Mouse (Mus musculus) forebrain, embryonic 11.5 days (tissue): ENCODE data around the gene Selenov. TPM values are rescaled to one million over a fixed set of nuclear protein-coding genes. Genes with fewer than 3 reads are reported as not detected.

Experiments
- ATAC-seq: fragments of 200-750 bp; cut with Nextera tagmentation; replicated peaks from 2 replicates; pipeline ENCODE4 v1.8.0; 2017; ENCODE audit warnings: moderate TSS enrichment; ENCODE audit not compliant: low FRiP score
- DNase-seq: peaks from one replicate; pipeline ENCODE4 v3.0.0-alpha.2; 2017; ENCODE audit warnings: low spot score
- H3K27ac ChIP-seq: fragments of 300-500 bp; sonication (generic); 2 replicates; pipeline ENCODE4 v1.5.1; 2014; ENCODE audit warnings: low read depth, low read length
- H3K27me3 ChIP-seq: fragments of 300-500 bp; sonication (generic); 2 replicates; pipeline ENCODE4 v1.6.1; 2014; ENCODE audit warnings: mild to moderate bottlenecking, low read length, mixed read lengths; ENCODE audit not compliant: control insufficient read depth, insufficient read depth
- H3K36me3 ChIP-seq: fragments of 300-500 bp; sonication (generic); 2 replicates; pipeline ENCODE4 v1.6.1; 2014; ENCODE audit warnings: mild to moderate bottlenecking, low read length, moderate library complexity, mixed read lengths; ENCODE audit not compliant: control insufficient read depth, insufficient read depth
- H3K4me1 ChIP-seq: fragments of 300-500 bp; sonication (generic); replicated peaks from 2 replicates; pipeline ENCODE4 v1.6.1; 2014; ENCODE audit warnings: low read length, mixed read lengths; ENCODE audit not compliant: control insufficient read depth, insufficient read depth
- H3K4me2 ChIP-seq: fragments of 300-500 bp; sonication (generic); 2 replicates; pipeline ENCODE4 v1.6.1; 2014; ENCODE audit warnings: low read depth, mild to moderate bottlenecking, low read length, moderate library complexity, mixed read lengths; ENCODE audit not compliant: severe bottlenecking
- H3K4me3 ChIP-seq: fragments of 300-500 bp; sonication (generic); 2 replicates; pipeline ENCODE4 v1.5.1; 2014; ENCODE audit warnings: low read depth, low read length
- H3K9ac ChIP-seq: fragments of 300-500 bp; sonication (generic); 2 replicates; pipeline ENCODE4 v1.6.1; 2014; ENCODE audit warnings: low read length
- H3K9me3 ChIP-seq: fragments of 300-500 bp; sonication (generic); 2 replicates; pipeline ENCODE4 v1.6.1; 2016; ENCODE audit warnings: low read length, mixed read lengths; ENCODE audit not compliant: control insufficient read depth
- WGBS: fragments of 180-500 bp; shearing (Covaris S2); extraction: QIAGEN DNeasy Blood & Tissue Kit; methylation state at CpG from one replicate; pipeline ENCODE4 v1.1.7; 2014; 5-methylcytosine and 5-hydroxymethylcytosine counted together
- polyA plus RNA-seq: library from polyadenylated mRNA; unstranded; fragments of >200 nt; fragmentation: Nextera tagmentation; extraction: Ambion mirVana; gene quantifications from 2 replicates; pipeline ENCODE4 v1.2.1, GENCODE M21; 2014

Selenov gene
- polyA plus RNA-seq, 1 experiment from 2014 or later: 0.24 TPM

DNA sequence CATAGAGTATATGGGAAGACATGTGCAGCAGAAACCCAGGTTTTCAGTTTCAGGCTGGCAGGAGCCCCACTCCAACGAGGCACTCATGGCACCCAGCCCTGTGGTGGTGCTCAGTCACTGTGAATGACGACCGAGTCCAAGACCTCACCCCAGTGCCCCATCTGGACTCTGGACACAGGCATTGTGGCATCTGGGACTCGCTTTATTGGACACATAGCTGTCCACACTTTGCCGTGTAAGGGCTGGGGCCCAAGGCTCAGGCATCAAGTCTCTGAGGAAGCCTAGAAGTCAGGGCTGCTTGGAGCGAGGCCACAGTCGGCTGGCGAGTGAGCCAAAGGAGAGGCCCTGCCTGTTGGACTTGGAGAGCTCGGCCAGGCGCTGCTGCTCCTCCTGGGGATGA lies 14.7 kb upstream of the Selenov start:
- peaks cover 9% of the 10 kb centered on the region for H3K27me3 ChIP-seq
- H3K36me3 ChIP-seq: peaks cover 16% of the 10 kb centered on the region
- H3K27ac ChIP-seq: no peak overlapping the region
- DNase-seq (no peak), ATAC-seq (no peak)
- H3K4me2 ChIP-seq: no peak overlapping the region
- no peak overlapping the region for H3K9ac ChIP-seq
- WGBS: 92% methylated on average over 10 of the region's 10 CpGs
- no peak overlapping the region for H3K4me3 ChIP-seq
- peaks cover 10% of the 10 kb centered on the region for H3K4me1 ChIP-seq
- H3K9me3 ChIP-seq: no peaks in the 10 kb centered on the region

DNA sequence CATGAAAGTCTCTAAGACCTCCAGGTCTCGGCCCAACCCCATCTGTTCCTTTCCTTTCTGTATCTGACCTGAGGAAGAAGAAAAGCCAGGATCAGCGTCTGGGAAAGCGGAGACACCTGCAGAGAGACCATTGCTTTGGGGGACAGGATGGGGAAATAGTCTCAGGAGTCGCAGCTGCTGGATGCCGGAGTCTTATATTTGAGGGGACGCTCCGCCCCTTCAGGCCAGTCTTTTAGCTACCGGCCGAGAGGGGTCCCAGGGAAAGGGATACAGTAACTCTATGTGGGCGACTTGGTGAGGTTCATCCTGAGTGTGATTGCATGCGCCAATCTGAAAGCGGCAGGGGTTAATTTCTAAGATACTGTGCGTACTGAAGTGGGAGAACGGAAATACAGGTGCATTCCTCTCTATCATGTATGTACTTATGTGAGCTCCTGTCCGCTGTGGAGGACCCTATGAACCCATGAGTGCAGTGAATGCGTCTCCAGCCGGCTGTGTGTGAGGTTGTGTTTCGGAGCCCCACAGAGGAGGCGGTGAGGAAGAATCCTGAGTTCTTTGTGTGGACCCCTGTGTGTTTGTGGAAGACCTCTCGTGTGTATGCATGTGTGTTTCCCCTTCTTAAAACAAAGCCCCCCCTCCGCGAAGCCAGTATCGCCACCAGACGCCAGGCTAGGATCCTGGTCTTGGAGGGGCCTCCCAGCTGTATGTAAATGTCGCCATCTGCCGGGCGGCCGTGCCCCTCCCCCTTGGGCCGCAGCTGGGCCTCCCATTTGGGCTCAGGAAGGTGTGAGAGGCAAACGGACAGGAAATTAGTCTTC lies 10.8 kb upstream of the Selenov start, which contains the start of gene Dll3:
Gene Dll3 (minus strand): TSS at position 623 of the 818 bp plus-strand sequence.
- peak within 1 kb of the TSS; percentile 44 for H3K4me3 ChIP-seq
- DNase-seq (peak; percentile 90), ATAC-seq (peak; percentile 82)
- peak within 1 kb of the TSS; percentile 74 for H3K9ac ChIP-seq
- peak within 1 kb of the TSS; percentile 50 for H3K4me2 ChIP-seq
- no peaks in the 10 kb centered on the region for H3K9me3 ChIP-seq
- peak within 1 kb of the TSS; percentile 87 for H3K27ac ChIP-seq
- peaks cover 30% of the 10 kb centered on the region for H3K27me3 ChIP-seq
- peaks cover 13% of the 10 kb centered on the region for H3K4me1 ChIP-seq
- 2% methylated on average over 29 of the region's 30 CpGs for WGBS
- H3K36me3 ChIP-seq: peaks cover 12% of the 10 kb centered on the region

- WGBS: 7% methylated on average over 43 of the region's 43 CpGs
- Histone ChIP-seq H3K4me3 (peak overlapping the region; percentile 44), H3K4me2 (peak overlapping the region; percentile 44), H3K9ac (peak overlapping the region; percentile 32), H3K36me3 (no peaks in the 10 kb centered on the region), H3K27me3 (peaks cover 45% of the 10 kb centered on the region), H3K27ac (no peak overlapping the region), H3K4me1 (peaks cover 13% of the 10 kb centered on the region), H3K9me3 (no peaks in the 10 kb centered on the region)
- ATAC-seq (0 out of 2 replicates have a peak, but pooled peaks have one; percentile 31), DNase-seq (peak; percentile 76)
Observed at GRCm38 (mm10) chr7:28298837-28299625, 8.0 kb upstream of the Selenov start.

GRCm38 (mm10) chr7:28294481-28294880 lies 3.5 kb upstream of the Selenov start:
- H3K4me2 ChIP-seq: peak overlapping the region; percentile 63
- no peak overlapping the region for H3K27ac ChIP-seq
- H3K9me3 ChIP-seq: no peaks in the 10 kb centered on the region
- peak; percentile 66 for ATAC-seq
- peaks cover 68% of the 10 kb centered on the region for H3K27me3 ChIP-seq
- peak; percentile 90 for DNase-seq
- WGBS: 2% methylated on average over 57 of the region's 63 CpGs
- H3K4me1 ChIP-seq: peaks cover 13% of the 10 kb centered on the region
- no peaks in the 10 kb centered on the region for H3K36me3 ChIP-seq
- peak overlapping the region; percentile 37 for H3K4me3 ChIP-seq
- H3K9ac ChIP-seq: peak overlapping the region; percentile 56

- peaks cover 6% of the 10 kb centered on the region for H3K4me1 ChIP-seq
- under 1% methylated on average over 18 of the region's 18 CpGs for WGBS
- H3K9me3 ChIP-seq: no peaks in the 10 kb centered on the region
- H3K36me3 ChIP-seq: no peaks in the 10 kb centered on the region
- H3K9ac ChIP-seq: peak overlapping the region; percentile 39
- H3K4me2 ChIP-seq: peak overlapping the region; percentile 45
- ATAC-seq: peak; percentile 17; the same call in 1 of the 2 replicates
- no peak overlapping the region for H3K27ac ChIP-seq
- peak overlapping the region; percentile 19; the same call in 1 of the 2 replicates for H3K4me3 ChIP-seq
- peaks cover 58% of the 10 kb centered on the region for H3K27me3 ChIP-seq
- peak; percentile 72 for DNase-seq
Observed at GRCm38 (mm10) chr7:28290165-28290564, 821 bp downstream of the Selenov start.

DNA sequence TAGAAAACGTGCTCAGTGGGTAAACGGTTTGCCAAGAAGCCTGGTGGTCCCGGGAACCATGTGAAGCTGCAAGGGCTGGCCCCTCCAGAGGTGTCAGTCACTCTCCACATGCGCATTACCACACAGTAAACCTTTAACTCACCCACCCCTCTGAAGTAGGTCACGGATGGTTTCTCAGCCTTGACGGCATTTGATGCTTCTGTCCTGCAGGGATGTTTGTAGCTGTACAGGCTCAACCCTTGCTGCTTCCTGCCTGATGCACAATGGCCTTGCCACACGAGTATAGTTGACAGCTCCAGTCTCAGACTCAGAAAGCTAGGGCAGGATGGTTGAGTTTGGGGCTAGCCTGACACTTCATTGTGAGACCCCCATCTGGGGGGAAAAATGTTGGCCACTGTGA lies 10.4 kb downstream of the Selenov start:
- H3K4me2 ChIP-seq: no peak overlapping the region
- H3K27ac ChIP-seq: no peak overlapping the region
- H3K4me3 ChIP-seq: no peak overlapping the region
- H3K36me3 ChIP-seq: no peaks in the 10 kb centered on the region
- H3K27me3 ChIP-seq: no peaks in the 10 kb centered on the region
- H3K9ac ChIP-seq: no peak overlapping the region
- H3K9me3 ChIP-seq: no peaks in the 10 kb centered on the region
- ATAC-seq (no peak), DNase-seq (no peak)
- 81% methylated on average over 7 of the region's 7 CpGs for WGBS
- peaks cover 3% of the 10 kb centered on the region; the same call in 1 of the 2 replicates for H3K4me1 ChIP-seq

DNA sequence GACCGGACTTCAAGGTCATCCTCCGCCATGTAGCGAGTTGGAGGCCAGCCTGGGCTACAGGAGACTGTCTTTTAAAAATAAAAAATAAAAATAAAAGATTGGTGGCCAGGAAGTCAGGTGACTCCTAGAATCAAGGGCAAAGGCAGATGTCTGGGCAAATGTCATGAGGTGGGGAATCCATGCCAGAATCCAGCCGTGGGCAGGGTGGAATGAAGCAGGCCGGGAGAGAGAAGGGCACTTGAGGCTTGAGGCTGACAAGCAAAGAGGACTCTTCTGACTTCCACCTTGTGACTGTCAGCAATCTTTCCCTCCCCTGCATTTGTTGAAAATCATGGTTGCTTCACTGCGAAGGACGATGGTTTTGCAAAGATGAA lies 12.7 kb downstream of the Selenov start:
- Histone ChIP-seq H3K4me3 (peak overlapping the region; percentile 61), H3K27me3 (no peaks in the 10 kb centered on the region), H3K36me3 (no peaks in the 10 kb centered on the region), H3K27ac (no peak overlapping the region), H3K4me1 (peaks cover 3% of the 10 kb centered on the region; the same call in 1 of the 2 replicates), H3K9me3 (no peaks in the 10 kb centered on the region), H3K4me2 (peak overlapping the region; percentile 83), H3K9ac (peak overlapping the region; percentile 93)
- WGBS: 84% methylated on average over 7 of the region's 7 CpGs
- no peak for DNase-seq
- ATAC-seq: no peak

DNA sequence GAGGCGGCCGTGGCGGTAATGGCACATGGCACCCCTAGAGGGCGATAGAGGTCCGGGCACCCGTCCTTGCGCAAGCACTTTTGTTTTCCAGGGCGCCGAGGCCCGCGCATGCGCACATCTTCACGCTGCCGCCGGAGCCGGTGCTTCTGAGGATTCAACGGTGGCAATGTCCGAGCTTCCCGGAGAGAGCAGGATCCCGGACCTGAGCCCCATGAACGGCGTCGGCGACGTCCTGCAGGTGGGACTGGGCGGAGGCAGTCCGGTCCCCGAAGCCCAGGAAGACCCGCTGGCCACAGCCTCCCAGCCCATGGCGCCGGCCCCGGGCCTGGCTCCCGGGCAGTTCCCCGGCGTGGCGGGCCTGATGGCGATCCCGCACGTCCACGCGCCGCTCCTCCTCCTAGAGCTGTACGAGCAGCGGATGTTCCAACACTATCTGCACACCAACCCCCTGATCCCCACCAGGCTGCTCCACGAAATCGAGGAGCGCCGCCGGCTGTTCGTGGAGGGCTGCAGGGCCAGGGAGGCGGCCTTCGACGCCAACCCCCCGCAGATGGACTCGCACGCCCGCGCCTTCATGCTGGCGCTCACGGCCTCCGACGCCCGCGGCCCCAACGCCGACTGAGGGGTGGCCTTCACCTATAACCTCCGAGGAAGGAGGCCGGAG lies 13.2 kb downstream of the Selenov start, which contains the start of gene Eid2b:
Gene Eid2b (plus strand): TSS at position 125 of the 664 bp plus-strand sequence.
- ATAC-seq: peak; percentile 80
- peak within 1 kb of the TSS; percentile 93 for H3K9ac ChIP-seq
- WGBS: 3% methylated on average over 68 of the region's 68 CpGs
- peak within 1 kb of the TSS; percentile 61 for H3K4me3 ChIP-seq
- H3K4me1 ChIP-seq: peaks cover 3% of the 10 kb centered on the region; the same call in 1 of the 2 replicates
- H3K27ac ChIP-seq: peak within 1 kb of the TSS; percentile 37; the same call in 1 of the 2 replicates
- peak within 1 kb of the TSS; percentile 83 for H3K4me2 ChIP-seq
- peak; percentile 97 for DNase-seq
- no peaks in the 10 kb centered on the region for H3K9me3 ChIP-seq
- no peaks in the 10 kb centered on the region for H3K27me3 ChIP-seq
- no peaks in the 10 kb centered on the region for H3K36me3 ChIP-seq
